Mouse (Mus musculus): ENCODE measurements around the gene Scn1a.

Scn1a gene

DNA sequence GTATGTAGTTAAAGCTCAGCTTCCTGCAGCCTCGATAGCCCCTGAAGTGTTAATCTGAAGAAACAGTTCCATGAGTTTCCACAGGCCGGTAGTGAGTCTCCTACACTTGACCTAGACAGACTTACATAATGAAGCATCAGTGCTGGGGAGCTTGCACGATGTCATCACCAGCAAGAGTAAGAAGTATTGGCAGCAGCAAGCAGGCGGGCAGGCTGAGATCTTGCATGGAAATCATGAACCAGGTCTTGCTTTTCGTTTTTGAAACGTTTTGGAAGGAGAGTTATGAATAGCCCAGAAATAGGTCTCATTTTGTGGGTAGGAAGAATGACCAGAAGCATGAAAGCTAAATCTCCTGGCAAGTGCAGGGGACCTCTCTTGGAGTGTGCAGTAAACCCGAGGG, at the start of gene Scn1a:
TSS of gene Scn1a (minus strand) at position 130 of the 400 bp plus-strand sequence.
- DNase-seq (ENCODE audit: low spot score) = no peak

DNA sequence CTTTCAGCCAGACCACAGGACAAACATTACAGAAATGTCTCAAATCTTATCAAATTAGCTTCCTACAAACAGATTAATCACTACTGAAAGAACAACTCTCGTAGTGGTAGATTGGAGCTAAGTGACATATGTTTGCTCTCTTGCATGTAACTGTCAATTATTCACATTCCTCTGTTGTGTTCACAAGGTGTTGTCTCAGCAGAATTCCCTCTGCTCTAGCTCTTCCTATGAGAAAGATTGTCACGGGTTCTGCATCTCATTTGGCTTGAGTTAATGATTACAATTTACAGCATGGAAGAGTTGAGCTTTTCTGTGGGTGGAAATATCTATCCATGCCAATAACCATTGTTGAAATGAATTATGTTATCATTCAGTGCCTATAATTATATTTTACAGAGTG, 37.8 kb upstream of the Scn1a start:
- DNase-seq (ENCODE audit: low spot score) = no peak

DNA sequence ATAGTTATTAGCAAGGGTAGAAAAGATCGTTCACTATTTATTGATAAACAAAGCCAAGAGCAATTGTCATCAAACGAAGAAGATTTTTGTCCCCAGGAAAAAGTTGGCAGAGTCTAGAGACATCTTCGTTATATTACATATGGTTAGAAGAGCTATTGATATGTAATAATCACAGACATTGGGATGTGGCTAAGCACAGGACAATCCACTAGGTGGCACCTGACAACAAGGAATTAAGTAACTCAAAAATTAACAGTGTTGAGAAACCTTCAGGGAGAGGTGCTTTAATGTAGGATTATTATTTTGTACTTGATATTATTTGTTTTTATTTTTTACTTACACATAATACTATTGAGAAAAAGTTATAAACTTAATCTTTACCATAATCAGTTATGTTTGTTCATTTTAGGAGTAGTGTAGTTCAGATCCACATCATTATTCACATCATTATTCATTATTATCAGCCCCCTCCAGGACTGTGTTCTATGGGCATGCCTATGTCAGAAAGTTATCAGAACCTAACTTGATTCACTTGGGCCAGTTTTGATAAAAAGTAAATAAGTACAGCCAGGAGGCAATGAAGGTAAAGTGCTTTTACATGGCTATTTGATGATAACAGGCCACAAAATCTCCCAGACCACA, 32.7 kb upstream of the Scn1a start:
- peak; percentile 4 for DNase-seq (ENCODE audit: low spot score)

- DNase-seq (ENCODE audit: low spot score) = no peak
Measured at GRCm38 (mm10) chr2:66465484-66465883, 24.8 kb upstream of the Scn1a start.

- DNase-seq (ENCODE audit: low spot score) = no peak
Measured at GRCm38 (mm10) chr2:66464874-66465458, 24.3 kb upstream of the Scn1a start.

DNA sequence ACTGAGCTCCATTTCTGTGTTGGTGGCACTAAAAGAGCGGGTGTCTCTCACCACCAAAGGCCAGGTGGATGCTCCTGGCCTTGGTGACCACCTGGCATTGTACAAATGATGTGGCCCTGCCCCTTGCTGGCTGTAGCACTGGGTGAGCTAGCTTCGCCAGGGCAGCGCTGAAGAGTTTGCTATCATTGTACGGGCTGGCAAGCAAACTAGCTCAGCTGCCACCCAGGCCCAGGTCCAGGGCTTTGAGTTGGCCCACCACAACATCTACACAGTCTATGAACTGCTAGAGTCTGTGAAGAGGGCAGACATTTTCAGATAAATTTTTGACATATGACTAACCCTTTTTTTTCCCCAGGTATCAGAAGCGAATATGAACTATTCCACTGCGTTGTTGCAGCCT, 23.3 kb upstream of the Scn1a start:
- no peak for DNase-seq (ENCODE audit: low spot score)

DNA sequence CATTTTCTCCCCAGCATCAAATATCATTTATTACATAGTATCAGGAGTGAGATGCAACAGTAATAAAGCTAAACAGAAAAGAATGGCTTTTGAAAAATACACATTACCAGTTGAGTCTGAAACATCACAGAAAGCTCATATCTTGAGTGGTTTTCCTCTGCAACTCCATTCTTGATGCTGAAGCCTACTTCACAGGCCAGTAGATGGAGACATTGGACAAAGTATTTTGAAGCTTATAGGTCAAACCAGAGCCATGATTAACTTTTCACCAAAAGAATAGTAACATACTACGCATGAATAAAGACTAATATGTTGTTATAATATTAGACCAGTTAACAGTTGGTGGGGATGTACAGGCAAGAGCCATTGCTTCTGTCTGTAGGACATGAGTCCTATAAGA, 21.8 kb upstream of the Scn1a start:
- DNase-seq (ENCODE audit: low spot score) = no peak

- no peak for DNase-seq (ENCODE audit: low spot score)
Measured at GRCm38 (mm10) chr2:66439764-66440471, 722 bp downstream of the Scn1a start.

- DNase-seq (ENCODE audit: low spot score) = no peak
Measured at GRCm38 (mm10) chr2:66436286-66436685, 4.4 kb downstream of the Scn1a start.

- peak; percentile 8 for DNase-seq (ENCODE audit: low spot score)
Measured at GRCm38 (mm10) chr2:66409740-66410290, 30.8 kb downstream of the Scn1a start.

DNA sequence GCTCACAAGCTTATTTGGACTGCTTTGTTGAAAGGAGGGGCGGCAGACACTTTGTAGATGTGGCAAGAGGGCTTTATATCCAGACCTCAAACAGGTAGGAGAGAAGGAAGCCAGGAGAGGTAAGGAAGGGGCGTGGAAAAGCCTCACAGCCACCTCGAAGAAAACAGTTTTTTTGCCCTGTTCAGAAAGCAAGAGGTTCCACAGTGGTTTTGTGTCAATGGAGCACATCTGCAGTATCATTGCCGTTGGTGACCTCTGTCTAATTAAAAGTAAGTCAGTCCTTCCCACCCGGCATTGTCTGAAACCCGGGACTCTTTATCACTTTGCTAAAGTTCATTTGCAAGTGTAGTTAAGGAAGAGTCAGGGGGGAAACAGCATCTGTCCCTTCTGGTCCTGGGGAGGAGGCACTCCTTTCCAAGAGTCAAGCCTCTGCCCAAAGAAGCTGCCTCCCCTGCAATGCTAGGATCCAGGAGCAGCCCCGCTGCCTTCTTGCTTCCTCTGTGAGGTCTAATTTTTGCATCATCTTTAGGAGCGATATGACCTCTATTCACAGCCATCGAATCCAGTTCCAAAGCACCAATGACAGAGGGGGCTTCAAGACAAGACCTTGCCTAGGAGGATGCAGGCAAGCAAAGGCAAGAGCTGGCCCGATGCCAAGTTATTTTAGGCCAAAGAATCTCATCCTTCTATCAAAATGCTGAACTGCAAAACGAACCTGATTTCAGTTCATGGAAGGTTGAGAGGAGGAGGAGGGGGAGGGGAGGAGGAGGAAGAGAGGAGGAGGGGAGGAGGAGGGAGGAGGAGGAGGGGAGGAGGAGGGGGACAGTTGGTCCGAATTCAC, 31.5 kb downstream of the Scn1a start:
- DNase-seq (ENCODE audit: low spot score) = peak; percentile 4

GRCm38 (mm10) chr2:66408456-66408855, 32.2 kb downstream of the Scn1a start:
- DNase-seq (ENCODE audit: low spot score) = no peak

GRCm38 (mm10) chr2:66392586-66392985, 48.1 kb downstream of the Scn1a start:
- no peak for DNase-seq (ENCODE audit: low spot score)

- no peak for DNase-seq (ENCODE audit: low spot score)
Measured at GRCm38 (mm10) chr2:66367957-66368356, 72.7 kb downstream of the Scn1a start.

- DNase-seq (ENCODE audit: low spot score) = no peak
Measured at GRCm38 (mm10) chr2:66350590-66350989, 90.0 kb downstream of the Scn1a start.

- no peak for DNase-seq (ENCODE audit: low spot score)
Measured at GRCm38 (mm10) chr2:66346622-66347021, 94.0 kb downstream of the Scn1a start.

DNA sequence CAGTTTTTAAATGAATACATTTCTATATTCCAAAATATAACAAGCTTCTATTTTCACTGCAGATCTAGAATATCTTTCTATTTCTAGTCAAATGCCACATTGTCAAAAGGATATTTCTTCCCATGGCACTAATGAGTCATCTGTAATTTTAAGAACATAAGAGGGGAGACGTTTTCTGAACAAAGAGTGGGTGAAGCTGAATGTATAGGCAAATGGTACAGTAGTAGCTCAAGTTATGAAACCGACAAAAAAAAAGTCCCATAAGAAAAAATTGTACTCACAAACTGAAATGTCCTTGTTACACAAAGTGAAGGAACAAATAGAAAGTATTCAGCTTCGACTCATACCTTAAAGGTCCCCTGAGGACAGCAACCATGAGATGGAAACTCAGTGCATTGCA, 94.5 kb downstream of the Scn1a start:
- no peak for DNase-seq (ENCODE audit: low spot score)

DNA sequence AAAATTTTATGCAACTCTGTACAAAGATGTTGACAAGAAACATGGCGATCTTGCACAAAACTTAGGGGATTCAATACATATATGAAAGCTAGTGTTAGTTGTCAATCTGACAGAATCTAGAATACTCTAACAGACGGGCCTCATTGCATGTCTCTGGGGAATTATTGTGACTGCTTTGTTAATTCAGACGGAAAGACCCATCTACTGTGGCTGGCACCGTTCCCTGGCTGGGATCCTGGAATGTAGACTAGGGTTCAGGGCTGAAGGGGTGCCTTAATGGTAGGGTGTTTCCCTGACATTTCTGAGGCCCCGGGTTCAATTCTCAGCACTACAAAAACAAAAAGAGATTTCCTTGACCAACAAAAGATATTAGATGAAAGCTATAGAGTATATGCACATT, 103.2 kb downstream of the Scn1a start:
- no peak for DNase-seq (ENCODE audit: low spot score)

- DNase-seq (ENCODE audit: low spot score) = no peak
Measured at GRCm38 (mm10) chr2:66336396-66336795, 104.2 kb downstream of the Scn1a start.

DNA sequence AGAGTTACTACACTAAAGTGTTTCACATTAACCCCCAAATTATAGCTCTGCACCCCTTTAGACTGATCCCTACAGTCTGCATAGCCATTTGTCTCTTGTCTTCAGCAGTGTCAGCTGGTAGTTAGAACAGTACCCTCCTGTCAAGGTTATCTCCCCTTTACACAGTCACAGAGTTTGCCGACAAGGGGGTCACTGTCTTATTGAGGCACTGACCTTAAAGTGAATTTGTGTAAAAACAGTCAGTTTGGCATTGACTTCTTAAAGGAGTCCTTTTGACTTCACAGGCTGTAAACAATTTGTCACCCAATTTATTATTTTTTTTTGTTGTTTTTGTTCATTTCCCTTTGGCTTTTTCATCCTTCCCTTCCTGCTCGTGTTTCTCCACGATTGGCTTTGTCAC, 168.1 kb downstream of the Scn1a start:
- no peak for DNase-seq (ENCODE audit: low spot score)

- peak; percentile 98 for DNase-seq (ENCODE audit: low spot score)
Measured at GRCm38 (mm10) chr2:66256220-66257131, 184.2 kb downstream of the Scn1a start, which contains the start of gene Ttc21b. Gene Ttc21b, minus strand, starts transcription at chr2:66256617.
